Mouse (Mus musculus) brain, adult 2 months (tissue): ENCODE results near the gene Aco2.
A peak's percentile ranks its signal among the peaks of the same experiment; 100 is the strongest.
"Not testable (repeated sequence)": the region's sequence is repeated elsewhere in the genome, so short reads cannot be mapped to it uniquely, and the experiment has no call there.

Experiments used
- DNase-seq: peaks from one replicate; pipeline ENCODE4 v3.0.0; 2011; ENCODE audit warnings: low read depth, low spot score

Aco2 gene

DNA sequence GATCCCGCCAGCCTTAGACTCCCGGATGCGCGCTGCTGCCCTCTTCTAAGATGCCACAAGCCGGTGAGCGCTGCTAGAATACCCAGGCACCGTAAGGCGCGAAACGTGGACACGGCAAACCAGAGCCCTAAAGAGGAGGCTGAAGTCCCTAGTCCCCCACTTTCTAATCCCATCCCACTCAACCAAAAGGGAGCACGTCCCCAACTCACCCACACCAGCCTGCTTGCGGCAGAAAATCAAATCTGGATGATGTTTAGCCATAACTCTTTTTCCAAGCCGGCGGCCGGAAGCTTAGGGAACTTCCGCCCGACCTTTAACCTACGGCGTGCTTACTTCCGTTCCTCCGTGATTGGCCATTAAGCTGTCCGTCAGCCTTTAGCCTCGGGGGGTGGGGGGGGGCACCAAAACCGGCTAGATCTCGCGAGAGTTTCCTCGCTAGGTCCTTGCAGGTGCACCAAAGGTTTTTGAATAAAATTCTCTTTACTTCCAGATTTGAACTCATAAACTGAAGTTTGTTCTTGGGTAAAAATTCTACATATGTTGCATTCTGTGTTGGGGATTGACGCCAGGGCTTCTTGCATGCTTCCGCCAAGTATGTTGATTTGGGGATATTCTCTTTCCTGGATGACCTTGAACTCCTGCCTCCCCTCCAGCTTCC lies 376 bp upstream of the Aco2 start, which contains the start of gene Phf5a:
Gene Phf5a (minus strand): TSS at position 308 of the 658 bp plus-strand sequence.
- DNase-seq = peak; percentile 99

DNA sequence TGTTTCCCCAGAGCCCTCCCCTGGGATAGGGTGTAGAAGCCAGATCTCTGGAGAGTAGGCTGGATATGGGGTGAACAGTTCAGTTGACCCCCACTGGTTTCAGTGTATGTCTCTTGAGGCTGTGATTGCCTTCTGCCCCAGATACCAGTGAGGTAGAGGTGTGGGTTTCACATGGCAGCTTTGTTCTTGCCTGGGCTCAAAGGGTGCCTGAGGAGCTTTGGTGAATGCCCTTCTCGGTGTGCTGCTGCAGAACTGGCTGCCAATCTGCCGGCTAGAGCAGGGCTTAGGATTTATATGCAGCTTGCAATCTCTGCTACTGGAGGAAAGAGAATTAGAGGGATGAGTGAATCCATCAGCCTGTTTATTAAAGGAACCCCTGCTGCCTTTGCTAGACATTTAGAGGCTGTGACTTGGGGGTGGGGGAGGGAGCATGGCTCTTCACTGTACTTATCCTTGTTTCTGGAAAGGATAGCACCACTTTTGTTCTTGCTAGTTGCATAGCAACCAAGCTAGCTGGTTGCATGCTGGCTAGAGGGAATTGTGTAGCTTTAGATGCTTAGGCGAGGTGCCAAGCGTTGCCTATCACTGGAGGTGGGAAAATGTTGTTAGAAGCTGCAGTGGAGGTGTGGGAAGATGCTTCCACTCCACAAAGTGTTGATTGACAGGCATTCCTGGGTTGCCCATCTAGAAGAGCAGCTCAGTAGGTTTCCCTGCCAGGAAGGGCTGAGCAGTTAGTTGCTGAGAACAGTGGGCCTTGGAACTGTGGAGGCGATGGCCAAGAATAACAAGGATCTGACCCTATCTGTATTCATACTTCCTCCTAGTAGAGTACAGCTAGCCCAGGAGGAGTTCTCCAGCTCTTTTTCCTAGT lies 7.7 kb downstream of the Aco2 start:
- peak; percentile 93 for DNase-seq

DNA sequence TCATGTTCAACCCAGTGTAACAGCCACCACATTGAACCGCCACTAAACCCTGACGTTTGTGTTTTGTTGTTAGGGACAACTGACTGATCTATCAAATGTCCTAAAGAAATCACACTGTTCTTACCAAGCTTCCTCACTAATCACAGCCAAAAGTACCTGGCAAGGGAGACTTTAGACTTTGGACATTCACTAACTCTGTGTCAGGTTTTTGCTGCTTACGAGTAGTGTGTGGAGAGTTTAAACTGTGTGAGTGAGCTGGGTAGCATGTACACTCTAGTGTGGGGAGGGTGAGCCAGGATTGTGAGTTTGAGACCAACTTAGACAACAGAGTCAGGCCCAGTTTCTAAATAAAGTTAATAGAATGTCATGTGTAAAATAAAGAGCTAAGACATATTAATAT lies 10.2 kb downstream of the Aco2 start:
- no peak for DNase-seq

DNA sequence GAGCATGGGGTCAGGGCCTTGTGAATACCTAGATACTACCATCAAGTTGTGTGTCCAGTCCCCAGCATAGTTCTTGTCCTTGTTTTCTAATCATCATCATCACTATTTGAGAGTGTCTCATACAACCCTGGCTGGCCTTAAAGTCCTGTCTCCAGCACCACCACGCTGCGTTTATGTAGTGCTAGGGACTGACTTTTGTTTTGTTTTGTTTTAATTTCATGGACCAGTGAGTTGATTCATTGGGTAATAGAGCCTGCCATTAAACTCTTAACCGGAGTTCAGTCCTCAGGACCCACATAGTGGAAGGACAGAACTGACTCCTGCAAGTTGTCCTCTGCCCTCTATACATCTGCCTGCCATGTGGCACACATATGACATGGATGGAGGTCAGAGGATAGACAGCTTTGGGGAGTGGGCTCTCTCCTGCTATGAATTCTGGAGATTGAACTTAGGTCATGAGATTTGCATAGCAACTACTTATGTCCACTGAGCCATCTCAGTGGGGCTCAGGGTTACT lies 13.4 kb downstream of the Aco2 start:
- DNase-seq = no peak

DNA sequence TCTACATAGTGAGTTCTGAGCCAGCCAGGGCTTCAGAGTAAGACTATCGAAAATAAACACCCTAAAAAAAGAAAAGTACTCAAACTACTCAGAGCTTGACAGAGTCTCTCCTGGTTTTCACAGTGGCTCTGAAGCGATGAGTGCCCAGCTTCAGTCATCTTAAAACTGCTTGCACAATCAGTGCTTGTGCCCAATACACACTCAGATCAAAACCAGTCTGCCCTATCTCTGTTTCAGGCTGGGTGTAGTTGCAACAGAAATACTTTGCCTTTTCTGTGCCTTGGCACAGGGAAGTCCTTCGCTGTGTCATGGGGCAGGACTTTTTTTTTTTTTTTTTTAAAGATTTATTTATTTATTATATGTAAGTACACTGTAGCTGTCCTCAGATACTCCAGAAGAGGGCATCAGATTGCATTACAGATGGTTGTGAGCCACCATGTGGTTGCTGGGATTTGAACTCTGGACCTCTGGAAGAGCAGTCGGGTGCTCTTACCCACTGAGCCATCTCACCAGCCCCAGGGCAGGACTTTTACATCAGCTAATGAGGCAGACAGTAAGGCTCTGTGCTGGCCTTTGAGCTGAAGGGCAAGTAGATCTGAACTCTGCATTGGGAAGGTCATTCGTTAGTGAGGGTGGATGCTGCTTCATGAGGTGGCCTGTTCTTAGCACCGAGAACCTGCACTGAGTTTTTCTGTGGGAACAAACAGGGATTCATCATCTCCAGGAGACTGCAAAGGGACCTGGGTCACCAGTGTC lies 14.9 kb downstream of the Aco2 start:
- no peak for DNase-seq

DNA sequence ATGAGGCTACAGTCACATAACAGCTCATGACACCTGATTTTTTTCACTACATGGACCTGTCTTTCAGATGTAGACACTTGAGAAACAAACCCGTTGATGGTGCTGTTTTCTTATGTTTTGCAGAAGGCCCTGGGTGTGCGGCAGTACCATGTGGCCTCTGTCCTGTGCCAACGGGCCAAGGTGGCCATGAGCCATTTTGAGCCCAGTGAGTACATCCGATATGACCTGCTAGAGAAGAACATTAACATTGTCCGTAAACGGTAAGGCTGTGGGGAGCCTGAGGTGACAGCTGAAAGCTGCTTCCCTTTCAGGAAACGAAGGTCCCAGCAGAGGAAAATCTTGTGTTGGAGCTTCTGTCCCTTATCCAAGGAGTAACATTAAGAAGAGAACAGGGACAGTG lies 17.1 kb downstream of the Aco2 start:
- peak; percentile 71 for DNase-seq

DNA sequence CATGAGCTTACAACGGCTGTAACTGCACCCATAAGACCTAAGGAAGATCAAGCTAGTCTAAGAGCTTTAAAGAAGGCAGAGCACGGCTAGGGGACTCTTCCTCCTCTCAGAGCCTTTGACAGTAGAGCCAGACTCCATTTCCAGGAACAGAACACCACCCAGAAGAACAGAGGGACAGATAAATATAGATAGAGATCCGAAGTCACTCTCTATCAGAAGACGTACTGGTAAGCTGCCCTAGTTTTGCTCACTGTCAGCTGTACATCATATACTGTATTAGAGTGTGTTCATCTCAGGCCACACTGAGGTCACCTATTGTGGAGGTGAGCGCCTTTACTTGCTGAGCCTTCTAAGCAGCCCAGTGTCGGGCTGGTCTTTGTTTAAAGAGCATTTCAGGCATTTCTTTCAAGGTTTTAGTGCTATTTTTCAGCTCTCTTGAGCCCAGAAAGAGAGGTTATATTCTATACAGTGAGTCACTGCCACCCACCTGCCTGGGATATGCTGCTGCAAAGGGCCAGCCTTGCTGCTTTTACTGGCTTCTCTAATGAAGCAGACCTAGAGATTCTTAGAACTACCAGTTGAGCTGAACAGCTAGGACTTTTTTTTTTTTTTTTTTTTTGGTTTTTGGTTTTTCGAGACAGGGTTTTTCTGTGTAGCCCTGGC lies 19.2 kb downstream of the Aco2 start:
- DNase-seq = peak; percentile 83

DNA sequence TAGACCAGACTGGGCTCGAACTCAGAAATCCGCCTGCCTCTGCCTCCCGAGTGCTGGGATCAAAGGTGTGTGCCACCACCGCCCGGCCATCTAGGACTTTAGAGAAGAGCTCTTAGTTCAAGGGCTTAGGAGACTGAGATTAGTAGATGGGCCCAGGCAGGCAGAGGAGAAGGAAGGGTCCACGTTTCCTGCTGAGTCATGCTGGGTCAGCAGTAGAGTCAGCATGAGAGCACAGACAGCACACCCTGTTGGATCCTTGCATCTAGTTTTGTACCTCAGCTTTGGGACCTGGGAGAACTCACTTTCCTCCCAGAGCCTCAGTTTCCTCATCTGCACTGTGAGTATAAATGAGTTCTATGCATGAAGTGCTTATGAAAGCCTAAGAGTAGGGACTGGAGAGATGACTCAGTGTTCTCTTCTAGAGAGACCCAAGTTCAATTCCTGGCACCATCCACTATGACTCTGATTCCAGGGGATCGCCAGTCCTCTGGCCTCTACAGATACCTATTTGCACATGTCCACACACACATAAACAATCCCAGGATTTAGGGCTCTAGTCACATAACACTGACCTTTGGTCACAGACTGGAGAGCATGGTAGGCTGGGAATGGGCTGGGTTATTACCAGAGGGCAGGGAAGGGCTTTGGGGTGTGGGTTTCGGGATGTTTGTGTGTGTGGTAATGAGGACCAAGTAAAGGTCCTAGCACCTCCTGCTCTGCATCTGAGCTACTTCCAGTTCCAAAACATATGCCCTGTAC lies 19.9 kb downstream of the Aco2 start:
- DNase-seq = no peak

DNA sequence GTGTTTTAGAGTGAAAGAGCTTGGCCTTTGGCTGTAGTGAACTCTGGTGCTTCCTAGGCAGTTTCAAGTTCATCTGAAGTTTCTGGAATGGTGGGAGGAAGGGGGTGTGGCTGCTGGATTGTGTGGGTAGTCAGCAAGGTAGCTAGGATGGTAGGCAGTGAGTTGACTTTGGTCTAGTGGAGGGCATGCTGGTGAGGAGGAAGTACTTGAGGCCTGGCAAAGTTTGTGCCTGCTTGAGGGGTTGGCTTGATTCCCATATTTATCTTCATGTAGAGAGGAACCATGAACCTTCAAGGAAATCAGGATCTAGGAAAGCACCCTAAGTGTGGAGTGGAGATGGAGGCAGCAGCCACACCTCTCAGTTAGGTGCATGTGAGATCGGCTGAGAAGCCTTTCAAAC lies 21.9 kb downstream of the Aco2 start:
- no peak for DNase-seq

DNA sequence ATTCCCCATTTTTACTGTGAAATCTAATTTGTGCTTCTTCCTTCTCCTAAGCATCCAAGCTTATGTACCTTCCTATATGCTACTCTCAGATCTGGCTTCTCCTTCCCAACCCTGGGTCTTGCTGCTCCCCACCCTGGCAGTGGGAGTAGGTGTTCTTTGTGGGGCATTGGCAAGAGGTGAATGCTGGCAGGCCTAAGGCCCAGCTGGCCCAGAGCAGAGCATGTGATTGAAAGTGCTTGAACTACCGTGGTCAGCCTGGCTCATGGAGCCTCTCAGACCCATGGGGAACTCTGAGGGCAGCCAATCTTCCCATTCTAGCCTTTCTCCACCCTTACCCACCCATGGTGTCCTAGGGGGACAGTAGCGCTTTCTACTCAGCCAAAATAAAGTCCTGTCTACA lies 24.3 kb downstream of the Aco2 start:
- peak; percentile 60 for DNase-seq

DNA sequence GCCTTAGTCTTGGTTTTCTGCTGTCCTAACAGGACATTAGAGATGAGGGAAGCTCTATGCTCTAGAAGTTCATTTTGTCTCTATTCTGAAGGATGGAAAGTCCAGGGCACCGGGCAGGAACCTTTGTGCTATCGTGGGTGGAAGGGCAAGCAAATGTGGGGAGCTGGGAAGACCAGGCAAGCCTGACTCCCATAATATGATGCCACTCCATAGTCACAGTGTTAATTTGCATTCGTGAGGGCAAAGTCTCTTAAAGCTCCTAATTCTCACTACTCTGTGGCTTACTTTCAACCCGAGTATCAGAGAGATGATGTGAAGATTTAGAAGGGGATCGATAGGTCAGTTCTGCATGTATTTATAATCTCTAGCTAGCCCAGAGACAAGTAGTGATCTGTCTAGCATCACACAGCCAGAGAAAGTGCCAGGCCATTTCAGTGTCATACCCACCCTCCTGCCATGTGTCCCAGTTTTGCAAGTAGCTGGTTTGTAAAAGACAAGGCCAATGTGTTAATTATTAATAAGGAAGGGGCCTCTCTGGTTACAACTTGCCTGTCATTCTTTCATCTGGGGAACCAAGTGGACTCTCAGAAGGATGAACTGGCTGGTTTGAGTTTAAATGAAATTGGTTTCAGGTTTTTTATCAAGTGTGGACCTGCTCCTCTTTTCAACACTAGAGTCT lies 25.6 kb downstream of the Aco2 start:
- no peak for DNase-seq

DNA sequence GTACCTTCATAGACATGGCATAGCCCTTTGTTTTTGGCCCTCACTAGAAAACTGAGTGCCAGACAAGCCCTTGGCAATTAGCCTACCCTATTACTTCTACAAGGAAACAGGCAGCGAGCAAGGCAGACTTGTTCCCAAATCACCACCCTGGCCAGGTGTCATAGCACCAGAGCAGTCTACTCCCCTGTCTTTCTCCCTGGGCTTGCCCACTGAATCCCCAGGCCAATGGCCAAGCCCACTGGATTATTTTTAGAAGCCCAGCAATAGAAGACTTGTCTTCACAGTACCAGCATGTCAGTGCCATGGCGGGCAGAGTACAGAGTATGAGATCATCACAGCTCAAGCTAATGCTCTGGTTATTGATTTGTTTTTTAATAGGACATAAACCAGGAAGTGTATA lies 26.6 kb downstream of the Aco2 start:
- DNase-seq = peak; percentile 72

DNA sequence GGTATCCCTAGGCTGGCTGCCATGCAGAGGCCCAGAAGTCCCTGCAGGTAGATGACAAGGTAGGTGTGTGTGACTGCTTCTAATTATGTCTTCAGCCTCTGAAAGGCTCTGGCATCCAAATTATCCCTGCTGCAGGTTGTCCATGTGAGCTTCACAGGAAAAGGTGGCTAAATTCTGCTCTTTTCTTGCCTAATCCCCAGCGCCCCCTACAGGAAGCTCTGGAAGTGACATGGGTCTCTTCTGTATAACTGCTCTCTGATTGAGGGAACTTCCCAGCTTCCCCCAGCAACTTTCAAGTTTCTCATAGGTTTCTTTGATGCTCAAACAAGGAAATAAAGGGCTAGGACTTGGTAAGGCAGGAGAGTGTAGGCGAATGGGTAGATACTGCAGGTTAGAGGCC lies 32.8 kb downstream of the Aco2 start:
- DNase-seq = peak; percentile 82

DNA sequence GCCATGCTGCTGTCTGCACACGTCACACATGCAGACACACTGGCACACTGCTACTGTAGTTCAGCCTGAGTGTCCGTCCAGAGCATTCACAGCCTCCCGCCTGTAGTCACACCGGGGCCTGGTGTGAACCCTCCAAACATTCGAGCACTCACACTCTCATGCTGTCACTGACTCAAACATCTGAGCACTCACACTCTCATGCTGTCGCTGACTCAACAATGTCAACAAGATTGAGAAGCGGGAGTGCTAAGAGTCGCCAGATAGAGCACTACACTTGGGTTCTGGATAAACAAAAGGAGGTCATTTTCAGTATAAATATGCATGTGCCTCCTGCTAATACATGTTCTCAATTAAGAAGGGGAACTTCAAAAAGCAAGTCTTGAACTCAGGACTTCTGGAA lies 35.8 kb downstream of the Aco2 start:
- DNase-seq = no peak

DNA sequence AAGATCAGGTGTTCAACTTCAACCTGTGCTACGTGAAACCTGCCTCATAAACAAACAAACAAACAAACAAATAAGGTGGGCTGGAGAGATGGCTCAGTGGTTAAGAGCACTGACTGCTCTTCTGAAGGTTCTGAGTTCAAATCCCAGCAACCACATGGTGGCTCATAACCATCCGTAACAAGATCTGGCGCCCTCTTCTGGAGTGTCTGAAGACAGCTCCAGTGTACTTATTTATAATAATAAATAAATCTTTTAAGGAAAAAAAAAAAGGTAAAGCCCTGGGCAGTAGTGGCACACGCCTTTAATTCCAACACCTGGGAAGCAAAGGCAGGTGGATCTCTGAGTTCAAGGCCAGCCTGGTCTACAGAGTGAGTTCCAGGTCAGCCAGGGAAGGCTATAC lies 36.7 kb downstream of the Aco2 start:
- not testable (repeated sequence) for DNase-seq

DNA sequence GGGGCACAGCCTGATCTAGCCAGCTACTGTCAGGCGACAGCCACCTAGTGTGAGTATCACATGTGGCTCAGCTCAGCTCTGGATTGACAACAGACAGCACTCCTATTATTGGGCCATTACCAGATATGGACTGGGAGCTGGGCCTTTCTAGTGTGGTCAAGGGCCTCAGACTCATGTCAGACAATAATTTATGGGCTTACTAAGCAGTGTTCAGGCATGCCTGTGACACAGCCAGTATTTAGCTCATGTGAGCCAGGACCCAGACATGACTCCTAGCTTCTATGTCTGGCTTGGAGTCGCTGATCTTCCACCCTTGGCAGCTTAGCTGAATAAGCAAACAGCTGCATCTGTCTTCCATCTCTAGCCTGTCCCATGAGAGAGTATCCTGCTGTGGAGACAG lies 40.4 kb downstream of the Aco2 start:
- DNase-seq = no peak

DNA sequence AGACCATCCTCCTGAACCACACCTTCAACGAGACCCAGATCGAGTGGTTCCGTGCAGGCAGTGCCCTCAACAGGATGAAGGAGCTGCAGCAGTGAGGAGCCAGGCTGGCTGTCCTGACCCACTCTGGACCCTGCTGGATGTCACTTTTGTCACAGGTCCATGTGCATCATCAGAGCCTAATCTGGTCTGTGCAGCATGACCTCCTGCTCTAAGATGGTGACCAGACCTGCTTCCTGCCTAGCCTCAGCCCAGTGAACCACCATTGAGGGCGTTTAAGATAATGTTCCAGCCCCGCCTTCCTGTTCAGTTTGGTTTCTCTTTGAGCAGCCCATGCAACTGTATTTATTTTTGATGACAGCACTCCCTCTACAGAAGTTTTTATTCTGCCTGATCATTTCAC lies 42.6 kb downstream of the Aco2 start:
- DNase-seq = no peak

DNA sequence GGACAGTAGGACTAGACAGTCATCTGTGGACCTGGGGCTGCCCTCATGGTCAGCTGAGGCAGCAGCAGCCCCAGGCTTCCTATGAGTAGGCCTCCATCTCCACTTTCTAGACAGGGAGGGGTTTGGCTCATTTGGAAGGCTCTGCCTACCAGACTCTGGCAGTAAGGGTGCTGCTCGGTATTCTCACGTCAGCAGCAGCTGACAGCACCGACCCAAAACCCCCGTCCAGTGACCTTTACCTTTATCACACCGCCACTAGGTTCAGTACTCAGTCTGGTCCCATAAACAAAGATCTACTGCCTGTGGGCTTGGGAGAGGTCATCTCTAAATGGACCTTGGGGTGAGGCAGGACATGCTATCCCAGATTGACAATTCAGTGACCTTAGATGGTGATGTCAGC lies 43.6 kb downstream of the Aco2 start:
- no peak for DNase-seq

DNA sequence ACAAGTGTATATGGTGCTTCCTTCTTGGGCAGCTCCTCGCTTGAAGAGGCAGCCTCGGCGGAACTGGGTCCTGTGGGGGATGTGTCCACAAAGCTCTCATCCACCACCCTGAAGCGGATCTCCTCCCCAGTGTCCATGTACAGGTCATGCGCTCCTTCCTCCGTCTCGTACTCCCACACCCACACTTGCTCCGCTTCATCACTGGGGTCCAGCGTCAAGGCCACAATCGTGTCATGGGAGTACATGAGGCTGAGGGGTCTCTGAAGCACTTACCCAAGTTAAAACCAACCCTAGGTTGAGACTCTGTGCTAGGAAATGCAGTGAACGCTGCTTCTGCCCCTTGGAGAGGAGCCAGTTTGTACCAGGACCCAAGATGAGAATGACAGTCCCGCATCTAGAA lies 45.1 kb downstream of the Aco2 start:
- DNase-seq = no peak
